Mouse (Mus musculus) small intestine, adult 2 months (tissue): ENCODE measurements around the gene Rex1bd.

Experiments used
- CTCF ChIP-seq: fragments of 200-500 bp; IDR thresholded peaks from 2 replicates; pipeline ENCODE4 v1.5.1; 2012; ENCODE audit warnings: low read depth, mild to moderate bottlenecking, control low read depth, inconsistent platforms, low read length, moderate library complexity, mixed read lengths; ENCODE audit not compliant: insufficient replicate concordance, insufficient read length; ENCODE audit errors: extremely low read depth
- POLR2A ChIP-seq: fragments of 200-500 bp; IDR thresholded peaks from 2 replicates; pipeline ENCODE4 v1.6.1; 2012; ENCODE audit warnings: low read depth, mild to moderate bottlenecking, control low read depth, inconsistent platforms, low read length, moderate library complexity

DNA sequence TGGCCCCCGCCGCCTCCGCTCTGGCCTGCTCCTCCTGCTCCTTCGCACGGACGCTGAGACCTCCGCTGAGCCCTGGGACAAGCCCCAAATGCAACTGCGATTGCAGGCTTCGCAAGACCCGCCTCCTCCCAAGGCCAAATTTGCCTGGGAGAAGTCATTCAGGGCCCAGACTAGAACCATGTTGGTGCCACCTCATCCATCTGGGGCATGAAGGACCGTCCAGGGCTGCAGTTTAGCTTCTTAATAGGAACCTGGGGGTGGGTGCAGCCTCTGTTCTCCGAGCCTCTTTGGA lies 10.8 kb downstream of the Rex1bd start:
- no peak for TF ChIP-seq POLR2A
- no peak for TF ChIP-seq CTCF
